Mouse (Mus musculus): ENCODE results near the gene Plpp6. TPM values are rescaled to one million over a fixed set of nuclear protein-coding genes. Genes with fewer than 3 reads are reported as not detected.

Gene Plpp6
- polyA plus RNA-seq, 1 experiment: 1.1 TPM

GRCm38 (mm10) chr19:28917839-28918238 is 45.9 kb upstream of the Plpp6 start:
- Histone ChIP-seq H3K36me3 (ENCODE audit: control insufficient read depth, insufficient read depth) (no peaks in the 10 kb centered on the region), H3K4me3 (no peak overlapping the region), H3ac (ENCODE audit: control insufficient read depth, insufficient read length) (no peak overlapping the region), H3K79me2 (ENCODE audit: control insufficient read depth, insufficient read depth) (no peaks in the 10 kb centered on the region), H3K4me2 (ENCODE audit: low read depth) (no peak overlapping the region), H3K27me3 (ENCODE audit: control insufficient read depth, insufficient read depth, insufficient read length) (peaks cover 25% of the 10 kb centered on the region)
- TF ChIP-seq MYOD1 (IDR thresholded peaks at IDR 0.05; ENCODE audit: control insufficient read depth in 1 of 3, insufficient read length in 2 of 3, low read depth in 2 of 3): no peak
- TF ChIP-seq POLR2A (IDR thresholded peaks at IDR 0.05; ENCODE audit: insufficient read length, low read depth): no peak

- H3K4me3 ChIP-seq: no peak overlapping the region
- H3K79me2 ChIP-seq (ENCODE audit: control insufficient read depth, insufficient read depth): no peaks in the 10 kb centered on the region
- no peaks in the 10 kb centered on the region for H3K27me3 ChIP-seq (ENCODE audit: control insufficient read depth, insufficient read depth, insufficient read length)
- H3ac ChIP-seq (ENCODE audit: control insufficient read depth, insufficient read length): no peak overlapping the region
- H3K4me2 ChIP-seq (ENCODE audit: low read depth): no peak overlapping the region
- TF ChIP-seq E2F4 (IDR thresholded peaks at IDR 0.05; ENCODE audit: insufficient read depth): no peak
- no peak for TF ChIP-seq MYOD1 (IDR thresholded peaks at IDR 0.05; ENCODE audit: control insufficient read depth in 1 of 3, insufficient read length in 2 of 3, low read depth in 2 of 3)
- TF ChIP-seq CEBPB (IDR thresholded peaks at IDR 0.05; ENCODE audit: insufficient read depth, poor library complexity, severe bottlenecking): no peak
- TF ChIP-seq USF1 (IDR thresholded peaks at IDR 0.05; ENCODE audit: low read depth): no peak
- TF ChIP-seq POLR2AphosphoS2 (IDR thresholded peaks at IDR 0.05; ENCODE audit: insufficient read length, low read depth): no peak
- TF ChIP-seq MAX (IDR thresholded peaks at IDR 0.05; ENCODE audit: low read depth): no peak
- no peak for TF ChIP-seq TCF12 (IDR thresholded peaks at IDR 0.05; ENCODE audit: insufficient read depth, poor library complexity, severe bottlenecking)
- no peak for TF ChIP-seq REST (IDR thresholded peaks at IDR 0.05; ENCODE audit: insufficient read depth, insufficient read length)
- TF ChIP-seq TCF3 (IDR thresholded peaks at IDR 0.05; ENCODE audit: insufficient read length, low read depth): no peak
- TF ChIP-seq SRF (IDR thresholded peaks at IDR 0.05; ENCODE audit: control insufficient read depth, insufficient read length, low read depth): no peak
- no peak for TF ChIP-seq MYOG (IDR thresholded peaks at IDR 0.05; ENCODE audit: control insufficient read depth in 1 of 3, insufficient read depth in 1 of 3, insufficient read length in 2 of 3, low read depth in 2 of 3)
- no peak for TF ChIP-seq POLR2A (IDR thresholded peaks at IDR 0.05; ENCODE audit: insufficient read length, low read depth)
- no peaks in the 10 kb centered on the region for H3K36me3 ChIP-seq (ENCODE audit: control insufficient read depth, insufficient read depth)
Measured at GRCm38 (mm10) chr19:28926366-28926765, 37.4 kb upstream of the Plpp6 start.

- no peak overlapping the region for H3K4me2 ChIP-seq (ENCODE audit: low read depth)
Measured at GRCm38 (mm10) chr19:28927396-28927795, 36.4 kb upstream of the Plpp6 start.

GRCm38 (mm10) chr19:28929034-28929433 is 34.7 kb upstream of the Plpp6 start:
- H3K4me2 ChIP-seq (ENCODE audit: low read depth): no peak overlapping the region
- no peaks in the 10 kb centered on the region for H3K27me3 ChIP-seq (ENCODE audit: control insufficient read depth, insufficient read depth, insufficient read length)
- no peak overlapping the region for H3K4me3 ChIP-seq
- no peaks in the 10 kb centered on the region for H3K79me2 ChIP-seq (ENCODE audit: control insufficient read depth, insufficient read depth)
- H3K36me3 ChIP-seq (ENCODE audit: control insufficient read depth, insufficient read depth): no peaks in the 10 kb centered on the region
- H3ac ChIP-seq (ENCODE audit: control insufficient read depth, insufficient read length): no peak overlapping the region
- TF ChIP-seq USF1 (IDR thresholded peaks at IDR 0.05; ENCODE audit: low read depth): no peak
- TF ChIP-seq E2F4 (IDR thresholded peaks at IDR 0.05; ENCODE audit: insufficient read depth): no peak
- TF ChIP-seq POLR2AphosphoS2 (IDR thresholded peaks at IDR 0.05; ENCODE audit: insufficient read length, low read depth): no peak
- TF ChIP-seq MAX (IDR thresholded peaks at IDR 0.05; ENCODE audit: low read depth): no peak

More at GRCm38 (mm10) chr19:28927396-28927795, 36.4 kb upstream of the Plpp6 start:
- no peak overlapping the region for H3K4me3 ChIP-seq
- TF ChIP-seq CEBPB (IDR thresholded peaks at IDR 0.05; ENCODE audit: insufficient read depth, poor library complexity, severe bottlenecking) (no peak), POLR2A (IDR thresholded peaks at IDR 0.05; ENCODE audit: insufficient read length, low read depth) (no peak), MYOD1 (IDR thresholded peaks at IDR 0.05; ENCODE audit: control insufficient read depth in 1 of 3, insufficient read length in 2 of 3, low read depth in 2 of 3) (no peak), TCF12 (IDR thresholded peaks at IDR 0.05; ENCODE audit: insufficient read depth, poor library complexity, severe bottlenecking) (no peak)
- no peaks in the 10 kb centered on the region for H3K79me2 ChIP-seq (ENCODE audit: control insufficient read depth, insufficient read depth)
- no peak overlapping the region for H3ac ChIP-seq (ENCODE audit: control insufficient read depth, insufficient read length)
- H3K36me3 ChIP-seq (ENCODE audit: control insufficient read depth, insufficient read depth): no peaks in the 10 kb centered on the region
- H3K27me3 ChIP-seq (ENCODE audit: control insufficient read depth, insufficient read depth, insufficient read length): no peaks in the 10 kb centered on the region

- Histone ChIP-seq H3K27me3 (ENCODE audit: control insufficient read depth, insufficient read depth, insufficient read length) (peaks cover 10% of the 10 kb centered on the region), H3K4me3 (no peak overlapping the region), H3K79me2 (ENCODE audit: control insufficient read depth, insufficient read depth) (no peaks in the 10 kb centered on the region), H3ac (ENCODE audit: control insufficient read depth, insufficient read length) (no peak overlapping the region), H3K36me3 (ENCODE audit: control insufficient read depth, insufficient read depth) (no peaks in the 10 kb centered on the region), H3K4me2 (ENCODE audit: low read depth) (no peak overlapping the region)
- TF ChIP-seq TCF3 (IDR thresholded peaks at IDR 0.05; ENCODE audit: insufficient read length, low read depth): no peak
- TF ChIP-seq E2F4 (IDR thresholded peaks at IDR 0.05; ENCODE audit: insufficient read depth): no peak
- no peak for TF ChIP-seq POLR2AphosphoS2 (IDR thresholded peaks at IDR 0.05; ENCODE audit: insufficient read length, low read depth)
- no peak for TF ChIP-seq SRF (IDR thresholded peaks at IDR 0.05; ENCODE audit: control insufficient read depth, insufficient read length, low read depth)
- no peak for TF ChIP-seq TCF12 (IDR thresholded peaks at IDR 0.05; ENCODE audit: insufficient read depth, poor library complexity, severe bottlenecking)
- no peak for TF ChIP-seq MAX (IDR thresholded peaks at IDR 0.05; ENCODE audit: low read depth)
- no peak for TF ChIP-seq USF1 (IDR thresholded peaks at IDR 0.05; ENCODE audit: low read depth)
- TF ChIP-seq MYOD1 (IDR thresholded peaks at IDR 0.05; ENCODE audit: control insufficient read depth in 1 of 3, insufficient read length in 2 of 3, low read depth in 2 of 3): no peak
- no peak for TF ChIP-seq MYOG (IDR thresholded peaks at IDR 0.05; ENCODE audit: control insufficient read depth in 1 of 3, insufficient read depth in 1 of 3, insufficient read length in 2 of 3, low read depth in 2 of 3)
- TF ChIP-seq CEBPB (IDR thresholded peaks at IDR 0.05; ENCODE audit: insufficient read depth, poor library complexity, severe bottlenecking): no peak
- no peak for TF ChIP-seq REST (IDR thresholded peaks at IDR 0.05; ENCODE audit: insufficient read depth, insufficient read length)
- no peak for TF ChIP-seq POLR2A (IDR thresholded peaks at IDR 0.05; ENCODE audit: insufficient read length, low read depth)
Measured at GRCm38 (mm10) chr19:28934897-28935296, 28.9 kb upstream of the Plpp6 start.
